Mouse (Mus musculus): Measurements from ENCODE around the gene Hsf2bp. TPM values are rescaled to one million over a fixed set of nuclear protein-coding genes. Genes with fewer than 3 reads are reported as not detected.

Hsf2bp gene
- polyA plus RNA-seq, 1 experiment from 2014 or later, result 0.42 TPM

- TF ChIP-seq EP300 (IDR thresholded peaks at IDR 0.05; ENCODE audit: low read depth) (no peak), CTCF (IDR thresholded peaks at IDR 0.05; ENCODE audit: low read depth) (no peak)
- Histone ChIP-seq H3K9ac (replicated peaks) (no peak overlapping the region), H3K27me3 (ENCODE audit: insufficient read depth, low read length) (no peaks in the 10 kb centered on the region), H3K27ac (ENCODE audit: low read depth) (no peak overlapping the region), H3K4me2 (ENCODE audit: low read depth, low read length) (no peak overlapping the region), H3K4me3 (ENCODE audit: low read depth, low read length) (no peak overlapping the region), H3K4me1 (ENCODE audit: insufficient read depth) (peaks cover 9% of the 10 kb centered on the region), H3K36me3 (replicated peaks; ENCODE audit: insufficient read depth, low read length) (no peaks in the 10 kb centered on the region), H3K9me3 (ENCODE audit: low read length) (no peaks in the 10 kb centered on the region)
- no peak for DNase-seq
- no peak for ATAC-seq
- WGBS (ENCODE audit: insufficient replicate concordance), result 44% methylated on average over 5 of the region's 5 CpGs
Observed at GRCm38 (mm10) chr17:31898941-31899340, 137.2 kb downstream of the Hsf2bp start.

GRCm38 (mm10) chr17:31897186-31897793 lies 138.9 kb downstream of the Hsf2bp start:
- Histone ChIP-seq H3K4me3 (ENCODE audit: low read depth, low read length) (no peak overlapping the region), H3K9me3 (ENCODE audit: low read length) (no peaks in the 10 kb centered on the region), H3K9ac (replicated peaks) (no peak overlapping the region), H3K4me1 (ENCODE audit: insufficient read depth) (peaks cover 6% of the 10 kb centered on the region), H3K27ac (ENCODE audit: low read depth) (no peak overlapping the region), H3K4me2 (ENCODE audit: low read depth, low read length) (no peak overlapping the region), H3K36me3 (replicated peaks; ENCODE audit: insufficient read depth, low read length) (no peaks in the 10 kb centered on the region), H3K27me3 (ENCODE audit: insufficient read depth, low read length) (no peaks in the 10 kb centered on the region)
- ATAC-seq (no peak), DNase-seq (no peak)
- TF ChIP-seq EP300 (IDR thresholded peaks at IDR 0.05; ENCODE audit: low read depth) (no peak), CTCF (IDR thresholded peaks at IDR 0.05; ENCODE audit: low read depth) (no peak)
- WGBS (ENCODE audit: insufficient replicate concordance), result 84% methylated on average over 4 of the region's 4 CpGs

GRCm38 (mm10) chr17:31896751-31897150 lies 139.4 kb downstream of the Hsf2bp start:
- Histone ChIP-seq H3K4me3 (ENCODE audit: low read depth, low read length) (no peak overlapping the region), H3K9ac (replicated peaks) (no peak overlapping the region), H3K4me1 (ENCODE audit: insufficient read depth) (peaks cover 4% of the 10 kb centered on the region), H3K36me3 (replicated peaks; ENCODE audit: insufficient read depth, low read length) (no peaks in the 10 kb centered on the region), H3K27ac (ENCODE audit: low read depth) (no peak overlapping the region), H3K4me2 (ENCODE audit: low read depth, low read length) (no peak overlapping the region), H3K9me3 (ENCODE audit: low read length) (no peaks in the 10 kb centered on the region), H3K27me3 (ENCODE audit: insufficient read depth, low read length) (no peaks in the 10 kb centered on the region)
- 49% methylated on average over 3 of the region's 3 CpGs for WGBS (ENCODE audit: insufficient replicate concordance)
- no peak for DNase-seq
- no peak for ATAC-seq
- TF ChIP-seq EP300 (IDR thresholded peaks at IDR 0.05; ENCODE audit: low read depth), result no peak
- no peak for TF ChIP-seq CTCF (IDR thresholded peaks at IDR 0.05; ENCODE audit: low read depth)

- no peak for ATAC-seq
- Histone ChIP-seq H3K9ac (replicated peaks) (no peak overlapping the region), H3K27ac (ENCODE audit: low read depth) (no peak overlapping the region), H3K36me3 (replicated peaks; ENCODE audit: insufficient read depth, low read length) (no peaks in the 10 kb centered on the region), H3K4me1 (ENCODE audit: insufficient read depth) (no peaks in the 10 kb centered on the region; the same call in 1 of the 2 replicates), H3K4me3 (ENCODE audit: low read depth, low read length) (no peak overlapping the region), H3K4me2 (ENCODE audit: low read depth, low read length) (no peak overlapping the region), H3K27me3 (ENCODE audit: insufficient read depth, low read length) (no peaks in the 10 kb centered on the region), H3K9me3 (ENCODE audit: low read length) (no peaks in the 10 kb centered on the region)
- TF ChIP-seq EP300 (IDR thresholded peaks at IDR 0.05; ENCODE audit: low read depth) (no peak), CTCF (IDR thresholded peaks at IDR 0.05; ENCODE audit: low read depth) (no peak)
- DNase-seq, result no peak
- 86% methylated on average over 7 of the region's 7 CpGs for WGBS (ENCODE audit: insufficient replicate concordance)
Observed at GRCm38 (mm10) chr17:31896311-31896710, 139.8 kb downstream of the Hsf2bp start.

Other genes with a start within 250 kb of the Hsf2bp start
- gene Sik1, start 180.5 kb downstream of the Hsf2bp start, polyA plus RNA-seq (2015; fragmentation: Nextera tagmentation; extraction: Ambion mirVana), result 7.8 and 8.1 TPM in 2 replicates
- gene Rrp1b, start 249 bp downstream of the Hsf2bp start, polyA plus RNA-seq (2015; fragmentation: Nextera tagmentation; extraction: Ambion mirVana), result 10.5 and 13.9 TPM in 2 replicates
- gene Notch3, start 130.5 kb upstream of the Hsf2bp start, polyA plus RNA-seq (2015; fragmentation: Nextera tagmentation; extraction: Ambion mirVana), result 0.20 and 0.26 TPM in 2 replicates
- gene Ephx3, start 153.2 kb upstream of the Hsf2bp start, polyA plus RNA-seq (2015; fragmentation: Nextera tagmentation; extraction: Ambion mirVana), result not detected in 2 replicates
- gene Brd4, start 248.4 kb upstream of the Hsf2bp start, polyA plus RNA-seq (2015; fragmentation: Nextera tagmentation; extraction: Ambion mirVana), result 20.2 and 20.7 TPM in 2 replicates